Mouse (Mus musculus) CD4-positive, CD25-positive, alpha-beta regulatory T cell, adult 9 weeks (primary cell): ENCODE results near the gene Olfr730. TPM values are rescaled to one million over a fixed set of nuclear protein-coding genes. Genes with fewer than 3 reads are reported as not detected.

Experiments
- polyA plus RNA-seq: library from polyadenylated mRNA; unstranded; fragments of 100-300 nt; shearing (Covaris generic); gene quantifications from one replicate; pipeline ENCODE4 v1.2.1, GENCODE M21; 2017

Gene Olfr730
- not detected for polyA plus RNA-seq

GRCm38 (mm10) chr14:50188098-50188497, at the start of gene Olfr730:
Gene Olfr730, minus strand, starts transcription at chr14:50188198.

GRCm38 (mm10) chr14:50152810-50153209, 35.2 kb downstream of the Olfr730 start, which contains the start of gene Olfr729:
Gene Olfr729, minus strand, starts transcription at chr14:50152910.

GRCm38 (mm10) chr14:50142580-50142979, 45.4 kb downstream of the Olfr730 start, which contains the start of gene Olfr728:
Gene Olfr728, minus strand, starts transcription at chr14:50142680.

Other genes with a start within 250 kb of the Olfr730 start
- gene Olfr724, start 224.9 kb downstream of the Olfr730 start, polyA plus RNA-seq: not detected
- not detected for gene Olfr725, start 147.8 kb downstream of the Olfr730 start, polyA plus RNA-seq
- not detected for gene Olfr726, start 97.2 kb downstream of the Olfr730 start, polyA plus RNA-seq
- gene Olfr727, start 65.0 kb downstream of the Olfr730 start, polyA plus RNA-seq: not detected
- gene Olfr728, start 45.5 kb downstream of the Olfr730 start, polyA plus RNA-seq: 0.07 TPM
- gene Olfr729, start 35.3 kb downstream of the Olfr730 start, polyA plus RNA-seq: not detected
- gene Olfr731, start 53.7 kb upstream of the Olfr730 start, polyA plus RNA-seq: 0.06 TPM
- gene Olfr732, start 96.0 kb upstream of the Olfr730 start, polyA plus RNA-seq: not detected
- 0.07 TPM for gene Olfr733, start 113.3 kb upstream of the Olfr730 start, polyA plus RNA-seq
- gene Olfr734, start 138.6 kb upstream of the Olfr730 start, polyA plus RNA-seq: not detected
- gene Olfr735, start 160.7 kb upstream of the Olfr730 start, polyA plus RNA-seq: not detected
- gene Tlr11, start 169.7 kb upstream of the Olfr730 start, polyA plus RNA-seq: not detected
- gene Olfr736, start 193.0 kb upstream of the Olfr730 start, polyA plus RNA-seq: not detected
- gene Olfr738, start 219.4 kb upstream of the Olfr730 start, polyA plus RNA-seq: not detected
- not detected for gene Olfr739, start 230.4 kb upstream of the Olfr730 start, polyA plus RNA-seq